Mouse (Mus musculus): Measurements from ENCODE around the gene 5330417H12Rik. TPM values are rescaled to one million over a fixed set of nuclear protein-coding genes. Genes with fewer than 3 reads are reported as not detected.

The 5330417H12Rik gene
- not detected in 2 replicates for polyA plus RNA-seq (2014; fragmentation: Nextera tagmentation; extraction: Ambion mirVana)

DNA sequence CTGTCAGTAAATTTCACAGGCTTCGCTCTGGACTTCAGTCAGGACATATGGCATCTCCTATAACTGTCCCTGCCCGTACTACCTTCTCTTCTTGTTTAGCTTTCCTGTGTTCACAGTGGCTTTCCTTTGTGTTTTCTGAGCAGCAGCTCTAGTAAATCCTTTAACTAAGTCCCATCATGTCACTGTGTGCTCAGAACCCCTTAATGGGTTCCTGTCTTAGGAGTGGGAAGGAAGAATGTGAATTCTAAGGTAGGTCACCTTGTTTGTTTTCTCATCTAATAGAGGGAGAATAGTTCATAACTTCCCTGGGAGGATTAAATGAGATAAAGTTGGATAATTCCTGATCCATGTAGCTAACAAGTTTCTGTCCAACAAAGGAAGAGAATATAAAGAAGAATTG, at the start of gene 5330417H12Rik:
TSS of gene 5330417H12Rik (minus strand) at position 101 of the 400 bp plus-strand sequence.
- no peak within 1 kb of the TSS for H3K27ac ChIP-seq (ENCODE audit: low read depth, low read length)
- DNase-seq (ENCODE audit: low spot score) (no peak), ATAC-seq (ENCODE audit: low FRiP score) (no peak)
- H3K9me3 ChIP-seq (ENCODE audit: control insufficient read depth, low read length) = no peaks in the 10 kb centered on the region
- H3K4me1 ChIP-seq (replicated peaks; ENCODE audit: control insufficient read depth, insufficient read depth, low read length) = no peaks in the 10 kb centered on the region
- H3K4me3 ChIP-seq (ENCODE audit: low read depth, low read length) = no peak within 1 kb of the TSS
- H3K9ac ChIP-seq (ENCODE audit: low read depth, low read length) = no peak within 1 kb of the TSS
- H3K36me3 ChIP-seq (ENCODE audit: control insufficient read depth, insufficient read depth, low read length) = no peaks in the 10 kb centered on the region
- no peaks in the 10 kb centered on the region for H3K27me3 ChIP-seq (ENCODE audit: control insufficient read depth, insufficient read depth, low read length)
- 88% methylated on average over 2 of the region's 2 CpGs for WGBS
- no peak within 1 kb of the TSS for H3K4me2 ChIP-seq (replicated peaks; ENCODE audit: low read depth, low read length)

DNA sequence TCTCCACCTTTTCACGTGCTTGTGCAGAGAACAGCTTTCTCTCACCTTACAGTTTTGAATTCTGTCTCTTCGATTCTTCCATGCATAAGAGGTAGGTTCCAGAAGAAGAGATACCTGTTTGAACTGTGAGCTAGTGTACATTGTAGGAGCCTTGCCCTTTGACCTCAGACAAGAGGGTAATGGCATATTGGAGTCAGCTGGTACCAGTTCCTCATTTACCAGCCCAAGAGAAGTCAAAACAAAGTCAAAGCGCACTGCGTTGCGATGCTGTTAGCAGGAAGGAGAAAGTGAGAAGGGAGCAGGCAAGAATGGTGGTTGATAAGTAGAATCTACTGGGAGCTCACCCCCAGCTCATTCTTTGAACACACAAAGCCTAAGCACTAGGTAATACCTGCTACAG, 43.6 kb upstream of the 5330417H12Rik start:
- peaks cover 6% of the 10 kb centered on the region; the same call in 1 of the 2 replicates for H3K4me1 ChIP-seq (replicated peaks; ENCODE audit: control insufficient read depth, insufficient read depth, low read length)
- H3K27me3 ChIP-seq (ENCODE audit: control insufficient read depth, insufficient read depth, low read length) = no peaks in the 10 kb centered on the region
- DNase-seq (ENCODE audit: low spot score) = no peak
- 89% methylated on average over 5 of the region's 5 CpGs for WGBS
- no peak overlapping the region for H3K27ac ChIP-seq (ENCODE audit: low read depth, low read length)
- H3K9me3 ChIP-seq (ENCODE audit: control insufficient read depth, low read length) = no peaks in the 10 kb centered on the region
- no peaks in the 10 kb centered on the region for H3K36me3 ChIP-seq (ENCODE audit: control insufficient read depth, insufficient read depth, low read length)
- H3K4me2 ChIP-seq (replicated peaks; ENCODE audit: low read depth, low read length) = no peak overlapping the region
- H3K4me3 ChIP-seq (ENCODE audit: low read depth, low read length) = no peak overlapping the region
- H3K9ac ChIP-seq (ENCODE audit: low read depth, low read length) = no peak overlapping the region
- ATAC-seq (ENCODE audit: low FRiP score) = no peak

DNA sequence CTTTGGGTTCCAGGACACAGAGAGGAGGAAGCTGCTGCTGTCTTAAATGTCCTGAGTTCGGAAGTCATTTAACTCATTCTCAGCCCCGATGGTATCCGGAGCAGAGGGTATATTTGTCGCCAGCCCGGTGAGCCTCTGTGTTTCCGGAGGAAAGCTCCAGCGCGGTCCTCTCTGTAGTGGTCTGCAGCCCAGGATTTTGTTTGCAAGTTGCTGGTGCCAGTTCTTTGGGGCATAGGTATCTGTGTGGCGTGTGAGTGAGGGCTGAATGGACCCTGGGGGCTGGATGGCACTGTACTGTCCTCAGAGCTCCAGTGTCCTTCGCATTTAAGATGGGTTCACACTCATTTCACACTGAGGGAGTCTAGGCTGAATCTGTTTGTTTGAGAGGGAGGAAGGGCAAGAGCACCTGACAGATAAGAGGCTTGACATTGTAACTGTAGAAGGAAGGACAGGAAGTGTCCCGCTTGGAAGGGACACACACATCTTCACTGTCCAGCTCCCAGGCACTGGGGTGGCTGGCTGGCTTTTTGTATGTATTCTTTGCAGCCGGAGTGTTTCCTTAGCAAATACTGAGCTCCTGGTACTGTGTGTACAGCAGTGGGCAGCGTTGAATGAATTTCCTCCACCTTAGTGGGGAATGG, 41.4 kb upstream of the 5330417H12Rik start:
- peak; percentile 14; the same call in 1 of the 2 replicates for ATAC-seq (ENCODE audit: low FRiP score)
- DNase-seq (ENCODE audit: low spot score) = peak; percentile 8
- Histone ChIP-seq H3K9me3 (ENCODE audit: control insufficient read depth, low read length) (no peaks in the 10 kb centered on the region), H3K27me3 (ENCODE audit: control insufficient read depth, insufficient read depth, low read length) (no peaks in the 10 kb centered on the region), H3K4me3 (ENCODE audit: low read depth, low read length) (peak overlapping the region; percentile 19; the same call in 1 of the 2 replicates), H3K4me1 (replicated peaks; ENCODE audit: control insufficient read depth, insufficient read depth, low read length) (peaks cover 6% of the 10 kb centered on the region; the same call in 1 of the 2 replicates), H3K4me2 (replicated peaks; ENCODE audit: low read depth, low read length) (peak overlapping the region; percentile 31), H3K36me3 (ENCODE audit: control insufficient read depth, insufficient read depth, low read length) (no peaks in the 10 kb centered on the region), H3K9ac (ENCODE audit: low read depth, low read length) (peak overlapping the region; percentile 54; the same call in 1 of the 2 replicates), H3K27ac (ENCODE audit: low read depth, low read length) (peak overlapping the region; percentile 24; the same call in 1 of the 2 replicates)
- 53% methylated on average over 13 of the region's 13 CpGs for WGBS

DNA sequence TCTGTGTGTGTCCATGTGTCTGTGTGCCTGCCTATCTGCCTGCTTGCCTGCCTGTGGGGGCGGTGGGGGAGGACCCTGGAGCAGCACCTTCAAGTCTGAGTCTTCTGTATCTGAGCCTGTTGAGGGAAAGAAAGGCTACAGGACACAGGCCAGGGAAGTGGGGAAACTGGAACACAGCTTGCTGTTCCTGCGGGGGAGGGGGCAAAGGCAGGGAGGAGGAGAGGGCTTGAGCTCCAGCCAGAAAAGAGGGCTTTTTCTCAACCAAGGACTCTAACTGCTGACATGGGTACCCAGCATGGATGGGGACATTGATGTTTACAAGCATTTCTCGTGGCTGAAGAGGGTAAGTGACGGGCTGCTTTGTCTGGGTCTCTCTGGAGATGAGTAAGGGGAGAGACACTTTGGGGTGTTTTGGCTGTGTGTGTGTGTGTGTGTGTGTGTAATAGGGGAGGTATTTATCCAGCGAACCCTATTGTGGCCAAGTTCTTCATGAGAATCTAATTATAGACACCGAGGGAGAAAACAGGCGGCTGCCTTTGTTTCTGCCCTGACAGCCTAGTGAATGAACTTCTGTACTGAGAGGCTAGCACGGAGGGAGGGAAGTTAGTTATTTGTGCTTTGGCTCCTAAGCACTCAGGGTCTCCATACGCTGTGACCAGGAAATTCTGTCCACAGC, 40.8 kb upstream of the 5330417H12Rik start:
- peak overlapping the region; percentile 19; the same call in 1 of the 2 replicates for H3K4me3 ChIP-seq (ENCODE audit: low read depth, low read length)
- peaks cover 6% of the 10 kb centered on the region; the same call in 1 of the 2 replicates for H3K4me1 ChIP-seq (replicated peaks; ENCODE audit: control insufficient read depth, insufficient read depth, low read length)
- peak overlapping the region; percentile 54 for H3K9ac ChIP-seq (ENCODE audit: low read depth, low read length)
- H3K36me3 ChIP-seq (ENCODE audit: control insufficient read depth, insufficient read depth, low read length) = no peaks in the 10 kb centered on the region
- peak overlapping the region; percentile 24 for H3K27ac ChIP-seq (ENCODE audit: low read depth, low read length)
- peak overlapping the region; percentile 31 for H3K4me2 ChIP-seq (replicated peaks; ENCODE audit: low read depth, low read length)
- 14% methylated on average over 9 of the region's 9 CpGs for WGBS
- DNase-seq (ENCODE audit: low spot score) = peak; percentile 56
- peak; percentile 55 for ATAC-seq (ENCODE audit: low FRiP score)
- no peaks in the 10 kb centered on the region for H3K9me3 ChIP-seq (ENCODE audit: control insufficient read depth, low read length)
- H3K27me3 ChIP-seq (ENCODE audit: control insufficient read depth, insufficient read depth, low read length) = no peaks in the 10 kb centered on the region

DNA sequence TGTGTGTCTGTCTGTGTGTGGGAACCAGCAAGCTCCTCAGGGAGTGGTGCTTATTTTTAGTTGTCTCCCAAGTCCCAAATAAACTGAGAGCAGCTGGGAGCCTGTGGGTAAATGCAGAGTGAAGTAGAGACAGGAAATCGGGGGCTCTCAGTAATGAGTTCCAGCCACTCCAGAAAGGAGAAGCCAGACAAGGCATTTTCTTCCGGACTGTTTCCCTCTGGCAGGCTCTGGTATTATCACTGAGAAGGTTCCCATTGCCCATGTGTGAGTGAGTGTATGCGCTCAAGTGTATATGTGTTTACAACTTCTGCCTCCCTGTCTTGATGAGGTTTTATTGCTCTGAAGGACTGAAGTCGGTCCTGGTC, 40.2 kb upstream of the 5330417H12Rik start:
- Histone ChIP-seq H3K36me3 (ENCODE audit: control insufficient read depth, insufficient read depth, low read length) (no peaks in the 10 kb centered on the region), H3K4me2 (replicated peaks; ENCODE audit: low read depth, low read length) (peak overlapping the region; percentile 31; the same call in 1 of the 2 replicates), H3K4me1 (replicated peaks; ENCODE audit: control insufficient read depth, insufficient read depth, low read length) (peaks cover 6% of the 10 kb centered on the region; the same call in 1 of the 2 replicates), H3K27me3 (ENCODE audit: control insufficient read depth, insufficient read depth, low read length) (no peaks in the 10 kb centered on the region), H3K9me3 (ENCODE audit: control insufficient read depth, low read length) (no peaks in the 10 kb centered on the region), H3K9ac (ENCODE audit: low read depth, low read length) (no peak overlapping the region; the same call in 1 of the 2 replicates), H3K4me3 (ENCODE audit: low read depth, low read length) (no peak overlapping the region), H3K27ac (ENCODE audit: low read depth, low read length) (peak overlapping the region; percentile 24)
- 42% methylated on average over 4 of the region's 4 CpGs for WGBS
- no peak for DNase-seq (ENCODE audit: low spot score)
- no peak for ATAC-seq (ENCODE audit: low FRiP score)

DNA sequence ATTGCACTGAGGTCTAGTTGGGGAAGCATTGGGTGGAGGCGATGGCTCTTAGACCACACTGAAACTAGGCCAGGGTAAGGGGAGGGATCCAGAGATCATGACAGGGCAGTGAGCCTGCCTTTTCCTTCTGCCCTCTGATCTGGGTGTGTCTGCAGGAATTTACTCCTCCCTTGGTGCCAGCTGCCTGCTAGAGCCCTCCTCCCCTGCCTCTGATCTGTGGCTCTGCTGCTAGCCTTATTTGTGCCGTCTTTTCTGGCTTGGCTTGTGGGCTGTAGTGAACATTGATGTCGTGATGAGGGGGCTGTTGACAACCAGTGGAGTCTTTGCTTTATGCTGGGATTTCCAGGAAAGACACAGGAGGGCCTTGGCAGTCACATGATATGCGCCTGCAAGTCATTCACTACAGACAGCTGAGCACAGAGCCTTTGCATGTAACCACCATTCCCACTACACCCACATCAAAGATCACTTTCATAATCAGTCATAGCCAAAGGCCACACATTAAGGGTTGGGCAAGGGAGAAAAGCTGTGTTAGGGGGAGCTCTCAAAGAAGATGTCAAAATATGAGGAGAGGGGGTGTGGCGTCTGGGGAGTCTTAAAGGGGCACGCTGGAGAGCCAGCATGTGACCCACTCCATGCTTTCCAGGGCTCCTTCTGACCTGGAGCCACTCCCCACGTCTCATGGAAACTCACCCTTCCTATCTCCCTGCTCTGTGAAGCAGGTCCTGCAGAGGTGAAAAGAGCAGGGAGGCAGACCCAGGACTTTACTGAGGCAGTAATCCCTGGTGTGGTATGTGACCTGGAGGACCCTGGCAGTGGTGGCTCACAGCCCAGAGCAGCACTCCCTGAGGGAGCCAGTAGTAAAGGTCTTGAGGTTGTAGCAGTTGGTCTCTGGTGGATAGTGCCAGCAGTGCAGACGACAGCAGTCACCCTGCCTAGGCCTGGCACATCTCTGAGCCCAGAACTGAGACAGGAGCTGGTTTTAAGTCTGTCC, 39.4 kb upstream of the 5330417H12Rik start:
- Histone ChIP-seq H3K4me2 (replicated peaks; ENCODE audit: low read depth, low read length) (no peak overlapping the region; the same call in 1 of the 2 replicates), H3K4me3 (ENCODE audit: low read depth, low read length) (no peak overlapping the region), H3K9me3 (ENCODE audit: control insufficient read depth, low read length) (no peaks in the 10 kb centered on the region), H3K27ac (ENCODE audit: low read depth, low read length) (0 out of 2 replicates have a peak overlapping the region, but pooled peaks have one; percentile 7), H3K27me3 (ENCODE audit: control insufficient read depth, insufficient read depth, low read length) (no peaks in the 10 kb centered on the region), H3K36me3 (ENCODE audit: control insufficient read depth, insufficient read depth, low read length) (no peaks in the 10 kb centered on the region), H3K4me1 (replicated peaks; ENCODE audit: control insufficient read depth, insufficient read depth, low read length) (peaks cover 6% of the 10 kb centered on the region; the same call in 1 of the 2 replicates), H3K9ac (ENCODE audit: low read depth, low read length) (no peak overlapping the region)
- 38% methylated on average over 8 of the region's 8 CpGs for WGBS
- ATAC-seq (ENCODE audit: low FRiP score) (peak; percentile 2; the same call in 1 of the 2 replicates), DNase-seq (ENCODE audit: low spot score) (peak; percentile 12)

DNA sequence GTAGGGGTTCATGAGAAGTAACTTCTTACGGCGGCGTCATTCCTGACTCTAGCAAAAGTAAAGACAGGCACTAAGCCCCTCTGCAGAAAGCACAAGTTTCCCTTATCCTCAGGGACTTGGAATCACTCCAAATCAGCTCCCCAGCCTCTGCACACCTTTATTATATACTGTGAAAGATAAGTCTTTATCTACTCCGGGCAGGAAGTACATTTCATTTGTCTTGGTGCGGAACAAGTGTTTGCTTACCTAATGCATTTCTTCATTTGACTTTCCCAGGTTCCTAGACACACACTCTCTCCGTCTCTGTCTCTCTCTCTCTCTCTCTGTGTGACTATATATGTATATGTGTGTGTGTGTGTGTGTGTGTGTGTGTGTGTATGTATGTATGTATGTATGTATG, 38.7 kb upstream of the 5330417H12Rik start:
- H3K9ac ChIP-seq (ENCODE audit: low read depth, low read length) = no peak overlapping the region
- H3K4me2 ChIP-seq (replicated peaks; ENCODE audit: low read depth, low read length) = no peak overlapping the region
- no peak for DNase-seq (ENCODE audit: low spot score)
- peaks cover 6% of the 10 kb centered on the region; the same call in 1 of the 2 replicates for H3K4me1 ChIP-seq (replicated peaks; ENCODE audit: control insufficient read depth, insufficient read depth, low read length)
- no peak overlapping the region for H3K27ac ChIP-seq (ENCODE audit: low read depth, low read length)
- no peaks in the 10 kb centered on the region for H3K36me3 ChIP-seq (ENCODE audit: control insufficient read depth, insufficient read depth, low read length)
- no peak overlapping the region for H3K4me3 ChIP-seq (ENCODE audit: low read depth, low read length)
- ATAC-seq (ENCODE audit: low FRiP score) = no peak
- no peaks in the 10 kb centered on the region for H3K9me3 ChIP-seq (ENCODE audit: control insufficient read depth, low read length)
- no peaks in the 10 kb centered on the region for H3K27me3 ChIP-seq (ENCODE audit: control insufficient read depth, insufficient read depth, low read length)
- 91% methylated on average over 6 of the region's 6 CpGs for WGBS

DNA sequence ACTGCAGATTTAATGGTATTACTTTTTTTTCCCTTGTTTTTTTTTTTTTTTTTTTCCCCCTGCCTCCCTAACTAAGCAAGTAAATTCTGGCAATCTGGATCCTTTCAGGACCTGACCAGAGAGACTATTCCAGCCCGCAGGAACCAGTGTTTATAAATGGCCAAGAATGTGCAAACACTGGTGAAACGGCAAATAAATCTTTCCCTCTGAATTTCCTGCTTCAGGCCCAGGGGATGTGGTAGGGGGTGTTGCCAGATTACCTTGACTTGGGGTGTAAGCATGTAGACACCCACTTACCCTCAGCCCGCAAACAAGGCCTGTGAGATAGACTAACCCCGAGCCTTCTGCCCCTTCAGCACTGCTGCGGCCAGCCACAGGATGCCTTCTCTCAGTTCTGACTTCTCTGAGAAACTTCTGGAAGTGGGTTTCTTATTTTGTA, 36.9 kb upstream of the 5330417H12Rik start:
- DNase-seq (ENCODE audit: low spot score) (no peak), ATAC-seq (ENCODE audit: low FRiP score) (no peak)
- H3K9ac ChIP-seq (ENCODE audit: low read depth, low read length) = no peak overlapping the region
- H3K36me3 ChIP-seq (ENCODE audit: control insufficient read depth, insufficient read depth, low read length) = no peaks in the 10 kb centered on the region
- H3K9me3 ChIP-seq (ENCODE audit: control insufficient read depth, low read length) = no peaks in the 10 kb centered on the region
- no peaks in the 10 kb centered on the region for H3K27me3 ChIP-seq (ENCODE audit: control insufficient read depth, insufficient read depth, low read length)
- no peak overlapping the region for H3K4me2 ChIP-seq (replicated peaks; ENCODE audit: low read depth, low read length)
- peaks cover 6% of the 10 kb centered on the region; the same call in 1 of the 2 replicates for H3K4me1 ChIP-seq (replicated peaks; ENCODE audit: control insufficient read depth, insufficient read depth, low read length)
- H3K4me3 ChIP-seq (ENCODE audit: low read depth, low read length) = no peak overlapping the region
- H3K27ac ChIP-seq (ENCODE audit: low read depth, low read length) = no peak overlapping the region
- 63% methylated on average over 5 of the region's 5 CpGs for WGBS
